Mouse (Mus musculus) lung, postnatal 0 days (tissue): Measurements from ENCODE around the gene Taf5. TPM values are rescaled to one million over a fixed set of nuclear protein-coding genes. Genes with fewer than 3 reads are reported as not detected.

ENCODE experiments used
- ATAC-seq: fragments of 200-750 bp; cut with Nextera tagmentation; 2 replicates; pipeline ENCODE4 v1.8.0; 2017; ENCODE audit warnings: moderate library complexity
- DNase-seq: peaks from one replicate; pipeline ENCODE4 v3.0.0-alpha.2; 2016; ENCODE audit warnings: low spot score
- H3K27ac ChIP-seq: fragments of 300-500 bp; sonication (generic); 2 replicates; pipeline ENCODE4 v1.5.1; 2014; ENCODE audit warnings: antibody characterized with exemption, mild to moderate bottlenecking, low read length, mixed read lengths
- H3K27me3 ChIP-seq: fragments of 300-500 bp; sonication (generic); replicated peaks from 2 replicates; pipeline ENCODE4 v1.6.1; 2014; ENCODE audit warnings: low read length, mixed read lengths; ENCODE audit not compliant: insufficient read depth
- H3K36me3 ChIP-seq: fragments of 300-500 bp; sonication (generic); 2 replicates; pipeline ENCODE4 v1.6.1; 2014; ENCODE audit warnings: low read length, mixed read lengths; ENCODE audit not compliant: insufficient read depth
- H3K4me1 ChIP-seq: fragments of 300-500 bp; sonication (generic); 2 replicates; pipeline ENCODE4 v1.6.1; 2014; ENCODE audit warnings: antibody characterized with exemption, low read depth, low read length, mixed read lengths; ENCODE audit not compliant: insufficient read depth
- H3K4me2 ChIP-seq: fragments of 300-500 bp; sonication (generic); replicated peaks from 2 replicates; pipeline ENCODE4 v1.6.1; 2014; ENCODE audit warnings: low read depth, mild to moderate bottlenecking, low read length, moderate library complexity, mixed read lengths
- H3K4me3 ChIP-seq: fragments of 300-500 bp; sonication (generic); 2 replicates; pipeline ENCODE4 v1.5.1; 2014; ENCODE audit warnings: low read depth, low read length
- H3K9ac ChIP-seq: fragments of 300-500 bp; sonication (generic); replicated peaks from 2 replicates; pipeline ENCODE4 v1.6.1; 2014; ENCODE audit warnings: low read depth, mild to moderate bottlenecking
- H3K9me3 ChIP-seq: fragments of 300-500 bp; sonication (generic); 2 replicates; pipeline ENCODE4 v1.6.1; 2016; ENCODE audit warnings: low read length, mixed read lengths
- CTCF ChIP-seq: IDR thresholded peaks from 2 replicates; pipeline ENCODE4 v1.5.1; 2016; ENCODE audit warnings: antibody characterized with exemption, mild to moderate bottlenecking
- EP300 ChIP-seq: IDR thresholded peaks from 2 replicates; pipeline ENCODE4 v1.6.1; 2016; ENCODE audit warnings: antibody characterized with exemption, mild to moderate bottlenecking, control low read depth
- WGBS: fragments of 180-500 bp; shearing (Covaris S2); extraction: QIAGEN DNeasy Blood & Tissue Kit; methylation state at CpG from one replicate; pipeline ENCODE4 v1.1.7; 2014; 5-methylcytosine and 5-hydroxymethylcytosine counted together
- polyA plus RNA-seq: library from polyadenylated mRNA; unstranded; fragments of >200 nt; fragmentation: Nextera tagmentation; extraction: Ambion mirVana; gene quantifications from 2 replicates; pipeline ENCODE4 v1.2.1, GENCODE M21; 2015

Taf5 gene
- polyA plus RNA-seq, 1 experiment from 2014 or later, result 2.1 TPM

GRCm38 (mm10) chr19:47121054-47121453, 53.5 kb downstream of the Taf5 start:
- 32% methylated on average over 4 of the region's 4 CpGs for WGBS
- H3K9me3 ChIP-seq, result no peaks in the 10 kb centered on the region
- H3K9ac ChIP-seq, result no peak overlapping the region
- TF ChIP-seq CTCF, result peak; percentile 89
- no peak for TF ChIP-seq EP300
- no peak overlapping the region for H3K4me3 ChIP-seq
- no peak overlapping the region for H3K4me2 ChIP-seq
- DNase-seq (peak; percentile 68), ATAC-seq (0 out of 2 replicates have a peak, but pooled peaks have one; percentile 33)
- H3K27ac ChIP-seq, result no peak overlapping the region
- no peaks in the 10 kb centered on the region for H3K4me1 ChIP-seq
- H3K36me3 ChIP-seq, result peaks cover 24% of the 10 kb centered on the region
- H3K27me3 ChIP-seq, result no peaks in the 10 kb centered on the region

- 22% methylated on average over 2 of the region's 2 CpGs for WGBS
- TF ChIP-seq CTCF, result peak; percentile 77
- no peak for TF ChIP-seq EP300
- no peak overlapping the region for H3K4me2 ChIP-seq
- no peak overlapping the region for H3K9ac ChIP-seq
- no peak overlapping the region for H3K4me3 ChIP-seq
- no peak overlapping the region for H3K27ac ChIP-seq
- ATAC-seq (no peak), DNase-seq (peak; percentile 47)
- H3K9me3 ChIP-seq, result no peaks in the 10 kb centered on the region
- H3K27me3 ChIP-seq, result no peaks in the 10 kb centered on the region
- H3K36me3 ChIP-seq, result peaks cover 19% of the 10 kb centered on the region; the same call in 1 of the 2 replicates
- H3K4me1 ChIP-seq, result no peaks in the 10 kb centered on the region
Measured at GRCm38 (mm10) chr19:47122802-47123201, 55.3 kb downstream of the Taf5 start.

DNA sequence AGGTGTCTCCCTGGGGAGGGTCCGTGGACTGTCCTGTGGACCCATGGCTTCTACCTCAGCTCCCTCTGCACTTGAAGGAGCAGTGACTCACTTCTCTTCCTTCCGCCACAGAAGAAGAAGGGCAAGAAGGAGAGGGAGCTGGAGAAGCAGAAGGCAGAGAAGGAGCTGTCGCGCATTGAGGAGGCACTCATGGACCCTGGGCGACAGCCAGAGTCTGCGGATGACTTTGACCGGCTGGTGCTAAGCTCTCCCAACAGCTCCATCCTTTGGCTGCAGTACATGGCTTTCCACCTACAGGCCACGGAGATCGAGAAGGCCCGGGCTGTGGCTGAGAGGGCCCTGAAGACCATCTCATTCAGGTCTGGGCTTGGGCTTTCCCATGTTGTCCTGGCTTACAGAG, 60.6 kb downstream of the Taf5 start:
- H3K9me3 ChIP-seq, result no peaks in the 10 kb centered on the region
- no peak overlapping the region for H3K4me2 ChIP-seq
- H3K27ac ChIP-seq, result no peak overlapping the region
- ATAC-seq, result no peak
- no peak overlapping the region for H3K9ac ChIP-seq
- no peaks in the 10 kb centered on the region for H3K27me3 ChIP-seq
- H3K4me1 ChIP-seq, result no peaks in the 10 kb centered on the region
- WGBS, result 86% methylated on average over 10 of the region's 10 CpGs
- no peak for DNase-seq
- TF ChIP-seq CTCF, result no peak
- peaks cover 21% of the 10 kb centered on the region for H3K36me3 ChIP-seq
- H3K4me3 ChIP-seq, result no peak overlapping the region

GRCm38 (mm10) chr19:47128835-47129234, 61.3 kb downstream of the Taf5 start:
- TF ChIP-seq CTCF, result no peak
- TF ChIP-seq EP300, result no peak
- DNase-seq (no peak), ATAC-seq (no peak)
- no peaks in the 10 kb centered on the region for H3K9me3 ChIP-seq
- H3K36me3 ChIP-seq, result peaks cover 21% of the 10 kb centered on the region
- H3K4me2 ChIP-seq, result no peak overlapping the region
- H3K9ac ChIP-seq, result no peak overlapping the region
- H3K4me3 ChIP-seq, result no peak overlapping the region
- WGBS, result 84% methylated on average over 11 of the region's 11 CpGs
- no peak overlapping the region for H3K27ac ChIP-seq
- H3K27me3 ChIP-seq, result no peaks in the 10 kb centered on the region
- no peaks in the 10 kb centered on the region for H3K4me1 ChIP-seq

GRCm38 (mm10) chr19:47130551-47131125, 63.1 kb downstream of the Taf5 start:
- DNase-seq (no peak), ATAC-seq (no peak)
- no peaks in the 10 kb centered on the region for H3K27me3 ChIP-seq
- no peak overlapping the region for H3K4me3 ChIP-seq
- TF ChIP-seq CTCF (no peak), EP300 (no peak)
- 93% methylated on average over 15 of the region's 15 CpGs for WGBS
- H3K9me3 ChIP-seq, result no peaks in the 10 kb centered on the region
- no peak overlapping the region for H3K27ac ChIP-seq
- H3K9ac ChIP-seq, result no peak overlapping the region
- H3K4me1 ChIP-seq, result no peaks in the 10 kb centered on the region
- peaks cover 21% of the 10 kb centered on the region for H3K36me3 ChIP-seq
- H3K4me2 ChIP-seq, result no peak overlapping the region

Other genes starting within 250 kb of the Taf5 start
- 0.04 and 0.08 TPM in 2 replicates for gene Ina, start 53.0 kb upstream of the Taf5 start, polyA plus RNA-seq
- gene Nt5c2, start 52.6 kb upstream of the Taf5 start, polyA plus RNA-seq, result 45.3 and 45.5 TPM in 2 replicates
- gene Pcgf6, start 16.8 kb upstream of the Taf5 start, polyA plus RNA-seq, result 6.8 and 7.5 TPM in 2 replicates
- 1,028 and 1,084 TPM in 2 replicates for gene Usmg5, start 22.9 kb downstream of the Taf5 start, polyA plus RNA-seq
- gene Pdcd11, start 23.0 kb downstream of the Taf5 start, polyA plus RNA-seq, result 4.6 and 5.0 TPM in 2 replicates
- gene Calhm2, start 70.5 kb downstream of the Taf5 start, polyA plus RNA-seq, result 7.6 and 8.1 TPM in 2 replicates
- not detected in 2 replicates for gene Calhm1, start 76.5 kb downstream of the Taf5 start, polyA plus RNA-seq
- not detected in 2 replicates for gene Calhm3, start 90.0 kb downstream of the Taf5 start, polyA plus RNA-seq
- 1.5 and 2.2 TPM in 2 replicates for gene Neurl1a, start 111.1 kb downstream of the Taf5 start, polyA plus RNA-seq